Mouse (Mus musculus) hematopoietic stem cell, adult 5-6 weeks (primary cell): ENCODE measurements at regions not wholly inside any gene's neighbourhood (a gene's known extent, or its start where the extent isn't known, plus 50 kb on each side); places are given as distances from the start of the nearest gene placed in this dataset.

ENCODE experiments used
- ATAC-seq, 2 experiments: fragments of 125-278 bp in 1 of 2; replicated peaks in 1 of 2; 2 replicates each; pipeline ENCODE4 v1.8.0; 2016 to 2017; ENCODE audit warnings: inconsistent platforms in 2 of 2, mild to moderate bottlenecking in 2 of 2, moderate number of reproducible peaks in 2 of 2, low read depth in 1 of 2, moderate TSS enrichment in 1 of 2; ENCODE audit not compliant: low FRiP score in 2 of 2, poor library complexity in 2 of 2, severe bottlenecking in 2 of 2, insufficient read depth in 1 of 2, low TSS enrichment in 1 of 2

DNA sequence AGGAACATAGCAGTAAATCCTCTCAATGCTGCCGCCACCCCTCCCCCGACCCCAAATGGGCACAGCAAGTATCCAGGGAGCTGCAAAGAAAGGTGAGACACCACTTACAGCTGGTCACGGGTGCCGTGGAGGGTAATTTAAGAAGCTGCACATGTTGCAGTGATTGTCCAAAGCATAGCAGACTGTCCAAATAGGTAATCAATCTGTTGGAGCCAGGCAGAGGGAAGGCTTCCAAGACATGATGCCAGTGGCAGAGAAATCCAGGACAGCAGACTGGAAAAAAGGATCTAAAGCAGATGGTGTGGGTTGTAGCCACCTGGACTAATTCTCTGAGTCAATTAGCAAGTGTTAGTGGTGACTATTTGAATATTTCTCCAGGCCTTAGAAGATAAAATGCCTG lies 506.6 kb downstream of the Basp1 start:
- ATAC-seq: no peak

DNA sequence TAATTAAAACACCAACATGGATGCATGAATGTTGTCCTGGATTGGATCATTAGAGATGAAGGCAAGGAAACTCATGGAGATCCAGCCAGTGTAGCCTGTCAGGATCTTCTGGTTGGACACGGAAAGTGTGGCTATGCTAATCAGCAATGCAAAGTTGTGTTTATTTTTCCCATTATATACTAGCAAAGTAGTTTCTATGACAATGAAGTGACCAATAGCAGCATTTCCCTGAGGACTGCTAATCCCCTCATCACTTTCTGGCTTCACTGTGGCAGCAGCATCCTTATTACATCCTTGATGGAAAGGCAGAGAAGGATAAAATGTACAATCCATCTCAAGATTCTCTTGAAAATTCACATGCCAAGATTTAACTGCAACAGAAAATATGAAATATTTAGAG lies 534.7 kb downstream of the Basp1 start:
- no peak for ATAC-seq

DNA sequence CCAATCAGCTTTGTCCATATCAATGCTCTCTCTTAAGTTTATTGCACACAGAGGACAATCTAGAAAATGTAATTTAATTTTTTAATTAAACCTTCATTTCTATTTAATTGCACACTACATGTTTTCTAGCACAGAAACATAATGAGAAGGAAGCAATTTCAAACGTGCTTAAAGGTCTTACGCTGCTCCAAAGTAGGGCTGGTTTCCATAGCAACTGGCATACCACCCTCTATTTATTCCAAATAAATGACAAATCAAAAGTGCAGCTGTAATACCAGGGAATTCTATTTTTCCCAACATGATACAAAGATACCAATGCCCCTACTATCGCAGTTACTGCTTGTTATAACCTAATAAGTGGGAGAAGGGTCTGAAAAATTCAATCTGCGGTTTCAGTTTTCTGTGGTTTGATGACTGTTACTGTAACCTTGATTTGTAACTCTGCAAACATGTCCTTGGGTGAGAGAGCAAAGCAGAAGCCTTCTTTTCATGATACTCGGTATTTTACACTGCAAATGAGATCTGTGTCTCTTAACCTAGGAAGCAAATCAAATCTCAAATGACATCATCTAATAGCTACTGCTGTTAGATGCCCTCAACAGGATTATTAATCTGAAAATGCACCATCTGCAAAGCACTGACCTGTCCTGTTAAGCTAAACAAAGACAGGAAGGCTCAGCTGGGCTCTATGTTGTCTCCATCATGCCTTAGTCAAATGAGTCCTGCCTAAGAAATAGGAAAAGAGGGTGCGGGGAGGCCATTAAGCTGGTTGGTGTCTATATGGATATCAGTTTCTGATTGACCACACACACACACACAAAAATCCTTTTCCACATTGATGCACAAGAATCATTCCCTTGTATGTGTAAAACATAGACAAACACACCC lies 535.6 kb downstream of the Basp1 start:
- ATAC-seq: no peak

DNA sequence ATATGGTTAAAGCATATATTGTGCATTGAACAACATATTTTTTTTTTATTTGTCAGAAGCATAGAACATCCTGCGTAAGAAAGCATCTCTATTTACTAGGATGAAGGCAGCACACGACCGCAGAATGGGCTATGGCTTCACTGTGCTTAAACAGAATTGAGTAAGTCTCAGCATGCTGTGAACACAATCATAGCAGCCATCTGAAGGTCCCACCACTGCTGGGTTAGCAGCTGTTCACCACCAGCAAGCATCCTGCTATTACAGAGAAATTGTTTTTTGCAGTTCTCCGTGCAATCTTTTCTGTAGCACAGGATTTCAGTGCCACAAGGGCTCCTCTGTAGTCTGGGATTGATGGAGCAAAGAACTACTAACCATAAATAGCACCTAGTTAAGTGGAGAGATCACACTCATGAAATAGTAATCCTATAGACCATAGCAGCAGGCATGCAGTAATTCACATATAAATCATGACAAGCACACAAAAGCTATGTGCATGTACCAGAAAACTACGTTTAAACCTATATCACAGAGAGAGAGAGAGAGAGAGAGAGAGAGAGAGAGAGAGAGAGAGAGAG lies 537.3 kb downstream of the Basp1 start:
- no peak for ATAC-seq

DNA sequence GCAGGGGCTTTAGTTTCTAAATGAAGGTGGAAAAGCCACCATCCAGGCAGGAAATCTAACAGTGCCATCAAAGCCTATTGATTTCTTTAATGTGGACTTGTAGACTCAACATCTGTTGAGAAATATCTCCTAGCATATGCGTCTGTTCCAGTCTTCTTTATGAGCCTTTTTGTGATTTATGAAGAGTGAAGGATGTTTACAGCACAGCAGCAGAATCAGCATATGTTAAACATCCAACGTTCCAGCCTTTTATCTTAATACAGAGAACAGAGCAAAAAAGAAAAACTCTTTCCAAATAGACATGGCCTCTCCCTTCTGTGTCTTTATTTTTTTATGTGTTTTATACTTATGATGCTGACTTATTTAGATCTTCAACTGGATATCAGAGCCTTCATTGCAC lies 573.3 kb downstream of the Basp1 start:
- no peak for ATAC-seq

DNA sequence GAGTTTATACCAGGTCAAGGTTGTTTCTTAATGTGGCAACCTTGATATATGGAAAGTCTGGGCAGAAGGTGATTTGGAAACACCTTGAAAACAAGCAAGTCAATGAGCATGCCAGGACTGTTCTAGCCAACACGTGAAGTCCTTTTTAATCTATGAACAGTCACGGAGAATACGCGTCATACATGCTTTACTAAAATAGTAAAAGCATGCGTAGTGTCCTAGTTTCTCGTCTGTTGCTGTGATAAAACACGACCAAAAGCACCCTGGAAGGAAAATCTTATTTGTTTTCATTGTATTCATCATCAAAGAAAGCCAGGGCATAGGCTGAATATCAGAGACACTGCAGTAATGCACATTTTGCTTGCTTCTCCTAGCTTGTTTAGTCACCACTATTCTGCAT lies 575.2 kb downstream of the Basp1 start:
- no peak for ATAC-seq

DNA sequence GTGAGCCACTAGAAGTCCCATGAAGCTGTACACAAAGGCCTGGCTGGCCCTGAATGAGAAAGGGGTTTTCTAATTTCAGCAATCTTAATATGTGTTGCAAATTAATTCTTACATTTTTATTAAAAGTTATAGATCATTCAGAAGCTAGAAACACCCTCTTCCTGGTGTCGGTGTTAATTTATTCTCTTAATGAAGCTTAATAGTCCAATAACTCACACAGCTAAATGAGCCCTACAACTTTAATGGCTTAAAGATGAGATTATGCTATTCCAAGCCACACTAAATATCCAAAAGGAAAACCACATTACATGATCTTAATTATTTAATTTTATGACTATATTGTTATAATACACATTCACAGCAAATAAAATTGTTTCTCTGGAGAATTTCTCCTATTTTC lies 585.7 kb downstream of the Basp1 start:
- no peak for ATAC-seq

DNA sequence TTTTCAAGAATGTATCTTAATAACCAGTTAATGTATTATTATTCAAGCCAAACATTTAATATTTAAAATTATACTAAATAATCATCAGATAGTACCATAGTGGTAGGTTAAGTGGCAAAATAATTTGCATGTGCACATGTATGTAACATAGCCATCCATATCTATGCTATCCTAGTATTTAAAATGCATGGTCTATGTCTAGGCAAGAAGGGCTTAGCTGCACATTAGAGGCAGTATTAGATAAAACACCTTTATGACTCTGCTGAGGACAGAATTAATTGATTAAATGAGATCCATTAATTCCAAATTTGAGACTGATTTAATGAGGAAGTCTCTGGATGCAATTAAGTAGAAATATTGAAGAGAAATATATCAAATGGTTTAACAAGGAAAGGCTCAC lies 586.3 kb downstream of the Basp1 start:
- no peak for ATAC-seq

DNA sequence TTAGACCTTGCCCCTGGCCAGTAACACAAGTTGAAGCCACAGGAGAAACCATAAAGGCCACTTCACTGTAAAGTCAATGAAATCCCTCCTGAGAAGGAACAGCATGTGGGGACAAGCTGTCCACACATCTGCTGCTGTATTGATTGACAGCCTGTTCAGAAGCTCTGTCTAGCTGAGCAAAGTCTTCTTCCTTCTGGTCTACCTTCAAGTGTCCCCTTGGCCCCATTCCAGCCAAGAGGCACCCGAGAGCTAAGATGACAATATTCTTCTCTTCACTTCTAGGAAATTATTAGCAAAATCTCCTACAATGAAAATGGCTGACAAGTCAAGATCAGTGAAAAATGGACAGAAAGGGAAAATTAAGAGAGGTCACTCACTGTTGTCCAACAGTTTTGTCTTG lies 616.7 kb downstream of the Basp1 start:
- ATAC-seq: no peak

DNA sequence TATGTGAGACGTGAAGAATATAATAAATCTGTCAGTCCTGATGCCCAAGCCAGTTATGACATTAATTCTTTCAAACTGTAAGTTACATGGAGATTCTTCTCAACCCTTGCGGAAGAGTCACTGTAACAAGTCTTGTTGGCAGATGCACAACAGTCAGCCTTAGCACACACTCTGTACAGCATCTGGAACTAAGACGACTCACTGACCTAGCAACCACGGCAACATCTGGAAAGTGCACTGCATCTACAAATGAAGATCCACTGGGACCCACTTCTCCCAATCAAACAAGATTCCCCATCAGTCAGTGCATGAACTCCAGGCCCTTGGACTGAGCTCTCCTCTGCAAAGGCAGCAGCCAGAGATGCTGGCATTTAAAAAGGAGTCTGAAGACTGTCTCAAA lies 620.2 kb downstream of the Basp1 start:
- no peak for ATAC-seq

DNA sequence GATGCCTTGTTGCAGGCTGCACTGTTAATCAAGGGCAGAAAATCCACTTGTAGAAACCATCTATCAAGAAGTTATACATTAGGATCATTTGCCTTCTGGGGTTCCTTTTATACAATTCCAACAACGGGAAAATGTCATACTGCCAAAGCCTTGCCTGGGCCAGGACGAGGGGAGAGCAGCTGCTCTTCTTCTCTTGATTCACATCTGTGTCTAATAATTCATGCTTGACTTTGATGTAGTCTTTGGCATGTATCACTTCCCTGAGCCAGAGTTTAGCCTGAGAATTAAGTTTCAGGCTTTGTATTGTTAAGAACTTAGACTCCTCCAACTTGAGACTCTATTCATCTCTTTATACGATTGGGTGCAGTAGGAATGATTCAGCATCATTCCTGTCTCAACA lies 627.2 kb downstream of the Basp1 start:
- no peak for ATAC-seq

DNA sequence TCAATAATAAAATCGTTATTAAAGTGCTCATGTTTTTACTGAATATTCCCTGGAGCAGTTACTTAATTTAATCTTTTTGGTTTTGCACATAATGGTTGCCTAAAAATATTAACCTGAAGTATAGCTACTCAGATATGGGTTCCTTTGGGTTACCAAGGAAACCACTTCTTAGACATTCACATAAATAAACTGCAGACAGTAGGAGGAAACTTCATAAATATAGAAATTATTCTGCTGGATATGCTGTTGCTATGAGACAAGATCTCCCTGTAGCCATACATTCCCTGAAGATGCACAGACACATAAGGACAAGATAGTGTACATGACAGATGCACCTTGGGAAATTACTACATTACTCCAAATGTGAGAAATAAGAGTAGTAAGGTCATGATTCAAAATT lies 635.3 kb downstream of the Basp1 start:
- no peak for ATAC-seq

DNA sequence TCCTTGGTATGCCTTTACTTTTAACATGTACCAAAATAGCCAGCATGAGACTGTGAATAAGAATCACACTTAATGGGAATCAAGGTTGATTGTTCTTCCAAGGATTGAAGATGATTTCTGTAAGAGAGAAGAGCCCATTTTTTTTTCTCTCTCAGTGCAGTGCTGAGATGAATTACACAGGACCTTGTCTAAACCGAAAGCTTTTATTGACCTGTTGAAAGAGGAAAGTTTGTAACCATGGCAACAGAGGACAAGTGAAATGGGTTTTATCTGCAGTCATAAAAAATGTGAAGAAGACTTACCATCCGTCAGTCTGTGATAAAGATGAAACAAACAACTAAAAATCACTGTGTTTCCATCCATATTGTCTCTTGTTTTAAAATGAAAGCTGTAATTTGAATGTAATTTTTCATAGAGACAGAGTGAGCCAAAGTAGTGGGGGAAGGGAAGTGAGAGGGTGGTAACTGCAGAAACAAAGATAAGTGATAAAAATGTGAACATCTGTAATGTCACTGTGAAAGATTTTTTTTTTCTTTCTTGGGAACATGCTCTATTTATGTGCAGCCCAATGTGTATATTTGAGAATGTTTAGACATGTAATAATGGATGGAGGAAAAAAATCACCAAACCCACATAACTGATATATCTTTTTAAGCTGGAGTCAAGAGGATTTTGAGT lies 661.9 kb downstream of the Basp1 start:
- ATAC-seq: no peak

DNA sequence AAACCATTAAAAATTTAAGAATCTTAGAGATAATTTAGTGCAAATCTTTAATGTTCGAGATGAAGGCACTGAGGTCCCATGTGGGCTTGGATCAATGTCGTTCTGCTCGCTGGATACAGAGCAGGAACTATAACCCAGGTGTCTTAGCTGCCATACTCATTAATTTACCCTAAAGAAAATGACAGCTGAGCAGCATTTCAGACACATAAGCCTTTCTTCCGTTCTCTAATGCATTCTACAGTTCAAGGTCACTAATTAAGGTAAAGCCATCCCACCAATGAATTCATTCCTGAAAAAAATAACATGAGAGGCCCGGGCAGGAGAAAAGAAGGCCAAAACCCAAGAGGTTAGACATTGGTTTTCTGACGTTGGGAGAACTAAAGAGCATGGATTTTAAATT lies 670.3 kb downstream of the Basp1 start:
- ATAC-seq: no peak

DNA sequence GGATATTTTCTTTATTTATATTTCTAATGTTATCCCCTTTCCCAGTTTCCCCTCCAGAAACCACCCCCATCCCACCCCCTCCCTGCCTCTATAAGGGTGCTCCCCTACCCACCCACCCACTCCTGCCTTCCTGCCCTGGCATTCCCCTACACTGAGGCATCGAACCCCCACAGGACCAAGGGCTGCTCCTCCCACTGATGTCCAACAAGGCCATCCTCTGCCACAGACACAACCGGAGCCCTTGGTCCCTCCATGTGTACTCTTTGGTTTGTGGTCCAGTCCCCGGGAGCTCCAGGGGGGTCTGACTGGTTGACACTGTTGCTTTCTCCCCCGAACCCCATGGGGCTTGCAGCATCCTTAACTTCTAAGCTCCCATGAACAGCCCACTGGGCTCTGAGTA lies 688.4 kb downstream of the Basp1 start:
- ATAC-seq: no peak

DNA sequence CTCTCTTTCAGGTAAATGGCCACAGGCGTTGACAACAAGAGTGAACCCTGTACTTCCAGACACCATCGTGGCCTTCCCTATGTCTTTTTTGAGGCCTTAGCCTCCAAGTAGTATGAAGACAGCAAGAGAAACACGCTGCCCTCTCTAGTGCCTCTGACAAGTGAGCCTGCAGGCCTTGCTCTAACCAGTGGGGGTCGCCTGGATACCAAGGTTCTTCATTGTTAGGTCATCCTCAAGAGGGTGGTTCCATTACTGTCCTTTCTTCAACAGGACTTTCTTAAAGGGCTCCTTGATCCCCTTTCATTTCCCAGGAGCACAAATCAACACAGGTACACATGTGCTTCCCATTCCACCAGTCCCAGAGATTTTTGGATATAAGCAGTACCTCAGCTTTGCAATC lies 688.9 kb downstream of the Basp1 start:
- ATAC-seq: no peak

DNA sequence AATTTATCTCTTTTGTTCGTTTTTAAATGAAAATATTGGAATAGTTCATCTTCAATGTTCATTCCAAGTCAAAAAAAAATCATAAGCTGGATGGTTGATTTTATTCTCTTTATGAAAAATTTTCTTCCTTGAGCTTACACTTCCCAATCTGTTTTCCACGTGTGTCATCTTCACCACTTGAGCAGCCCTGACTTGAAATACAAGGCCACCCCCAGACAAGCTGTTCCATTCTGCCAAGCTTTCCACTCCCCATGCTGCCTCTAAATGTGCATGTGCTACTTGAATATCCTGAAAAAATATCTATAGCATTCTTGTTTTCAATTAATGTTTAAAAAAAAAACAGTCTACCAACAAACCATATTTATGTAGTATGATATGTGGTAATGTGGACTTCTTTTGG lies 693.2 kb downstream of the Basp1 start:
- ATAC-seq: no peak

DNA sequence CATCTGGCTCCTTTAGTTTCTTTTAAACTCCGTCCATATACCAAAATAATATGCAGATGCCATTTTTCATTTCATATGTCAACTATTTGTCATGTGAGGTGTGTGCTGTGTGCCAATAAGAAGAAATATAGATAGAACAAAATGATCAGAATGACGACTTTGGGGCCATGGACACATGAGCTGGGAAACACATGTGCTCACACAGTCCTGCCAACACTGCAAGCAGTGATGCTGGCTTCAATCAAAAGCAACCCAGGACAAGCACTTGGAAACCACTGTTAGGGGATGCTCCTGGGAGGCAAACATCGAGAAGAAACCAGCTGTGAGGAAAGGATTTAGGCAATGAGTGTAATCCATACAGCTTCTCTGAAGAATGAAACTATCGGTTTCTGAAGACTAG lies 731.4 kb downstream of the Basp1 start:
- no peak for ATAC-seq

DNA sequence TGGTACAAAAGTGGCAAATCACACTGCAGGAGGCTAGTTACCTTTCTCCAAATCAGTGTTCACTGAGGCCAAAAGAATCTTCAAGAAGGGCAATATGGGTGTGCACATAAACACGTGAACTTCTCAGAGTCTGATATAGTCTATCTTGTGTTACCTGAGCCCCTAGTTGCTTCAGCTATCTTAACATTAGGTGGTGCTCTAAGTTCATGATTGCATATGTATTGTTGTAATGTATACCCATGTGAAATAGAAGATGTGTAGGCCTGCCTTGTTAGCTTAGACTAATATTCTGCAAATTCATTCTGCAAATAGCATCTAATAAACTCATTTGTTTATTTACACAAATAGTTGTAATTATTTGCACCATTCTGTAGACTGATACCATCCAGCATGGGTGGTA lies 764.6 kb downstream of the Basp1 start:
- no peak for ATAC-seq
